Mouse (Mus musculus) cerebellum, adult (tissue): ENCODE results near the gene Dnah2.

Source experiments
- ATAC-seq: cut with Nextera tagmentation; 2 replicates; pipeline ENCODE4 v1.9.2; 2017; ENCODE audit warnings: mild to moderate bottlenecking, moderate library complexity, mixed read lengths; ENCODE audit not compliant: insufficient number of reproducible peaks, low FRiP score, low TSS enrichment

Gene Dnah2

DNA sequence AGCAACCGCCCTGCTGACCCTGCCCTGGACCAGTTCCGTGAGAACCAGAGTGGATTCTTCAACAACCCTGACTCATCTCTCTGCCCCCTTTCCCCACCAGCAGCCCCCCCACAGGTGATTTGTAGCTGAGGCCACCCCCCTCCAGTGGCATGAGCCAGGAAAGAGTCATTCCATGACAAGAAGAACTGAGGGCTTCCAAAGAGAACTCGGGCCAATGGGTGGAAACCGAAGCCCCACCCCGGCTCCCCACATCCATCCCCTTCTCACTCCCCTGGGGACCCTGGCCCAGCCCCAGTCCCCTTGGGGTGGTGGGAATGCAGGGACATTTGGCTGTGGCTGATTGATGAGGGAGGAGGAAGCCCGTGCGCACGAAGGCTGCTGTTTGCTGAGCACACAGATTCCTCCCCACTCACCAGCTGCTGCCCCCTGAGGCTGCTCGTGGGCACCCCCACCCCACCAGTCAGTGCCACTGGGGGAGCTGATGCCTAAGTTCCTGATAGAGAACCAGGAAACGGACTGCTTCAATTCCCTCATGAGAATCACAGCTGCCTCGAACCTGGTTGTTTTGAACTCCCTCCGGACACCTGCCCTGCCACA, at the start of gene Dnah2:
Gene Dnah2 (minus strand): TSS at position 51 of the 597 bp plus-strand sequence.
- ATAC-seq = no peak

DNA sequence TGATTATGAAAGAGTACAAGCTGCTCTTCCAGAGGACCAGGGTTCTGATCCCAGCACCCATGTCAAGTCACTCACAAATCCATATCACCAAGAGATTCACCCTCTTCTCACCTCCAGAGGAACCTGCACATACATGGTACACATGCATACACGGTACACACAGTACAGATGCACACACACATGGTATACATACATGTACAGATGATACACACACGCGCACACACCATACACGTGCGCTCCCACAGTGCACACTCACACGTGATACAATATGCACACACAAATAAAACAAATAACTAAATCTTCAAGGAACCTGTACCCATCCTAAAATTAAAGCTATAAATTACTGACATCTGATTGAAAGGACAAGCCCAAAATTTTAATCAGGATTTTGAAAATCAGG, 45.9 kb upstream of the Dnah2 start:
- no peak for ATAC-seq

DNA sequence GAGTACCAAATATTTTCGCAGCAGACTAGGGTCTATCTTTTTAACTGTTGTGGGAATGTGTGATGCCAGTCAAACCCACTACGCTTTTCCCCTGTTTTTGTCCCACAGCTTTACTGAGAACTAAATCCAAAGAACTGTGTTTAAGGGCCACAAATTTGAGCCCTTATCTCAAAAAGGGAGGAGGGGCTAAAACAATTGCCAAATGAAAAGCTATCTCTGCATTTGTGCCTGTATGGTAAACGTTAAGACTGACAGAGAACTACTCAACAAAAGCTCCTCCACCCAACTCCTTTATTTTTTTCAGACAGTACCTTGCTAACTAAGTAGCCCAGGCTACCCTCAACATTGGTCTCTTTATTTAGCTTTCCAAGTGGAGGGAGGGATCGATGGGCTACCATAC, 43.9 kb upstream of the Dnah2 start:
- no peak for ATAC-seq

- ATAC-seq = peak; percentile 36; the same call in 1 of the 2 replicates
These were observed 43.2 kb upstream of the Dnah2 start for GRCm38 (mm10) chr11:69591899-69592637.

- ATAC-seq = no peak
These were observed 42.5 kb upstream of the Dnah2 start for GRCm38 (mm10) chr11:69591424-69591823.

DNA sequence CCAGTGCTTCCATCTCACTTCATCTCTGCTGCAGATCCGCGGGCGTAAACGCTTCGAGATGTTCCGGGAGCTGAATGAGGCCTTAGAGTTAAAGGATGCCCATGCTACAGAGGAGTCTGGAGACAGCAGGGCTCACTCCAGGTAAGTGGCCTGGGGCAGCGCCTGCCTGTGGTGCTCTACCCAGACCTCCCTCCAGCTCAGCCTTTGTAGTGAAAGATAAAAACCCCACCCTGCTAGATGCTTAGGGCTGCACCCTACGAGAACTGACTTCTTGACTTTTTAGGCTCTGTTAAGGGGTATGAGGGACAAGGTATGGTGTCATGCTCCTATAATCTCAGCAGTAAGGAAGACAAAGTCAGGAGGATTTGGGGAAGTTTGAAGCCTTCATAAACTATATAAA, 41.7 kb upstream of the Dnah2 start:
- ATAC-seq = no peak

DNA sequence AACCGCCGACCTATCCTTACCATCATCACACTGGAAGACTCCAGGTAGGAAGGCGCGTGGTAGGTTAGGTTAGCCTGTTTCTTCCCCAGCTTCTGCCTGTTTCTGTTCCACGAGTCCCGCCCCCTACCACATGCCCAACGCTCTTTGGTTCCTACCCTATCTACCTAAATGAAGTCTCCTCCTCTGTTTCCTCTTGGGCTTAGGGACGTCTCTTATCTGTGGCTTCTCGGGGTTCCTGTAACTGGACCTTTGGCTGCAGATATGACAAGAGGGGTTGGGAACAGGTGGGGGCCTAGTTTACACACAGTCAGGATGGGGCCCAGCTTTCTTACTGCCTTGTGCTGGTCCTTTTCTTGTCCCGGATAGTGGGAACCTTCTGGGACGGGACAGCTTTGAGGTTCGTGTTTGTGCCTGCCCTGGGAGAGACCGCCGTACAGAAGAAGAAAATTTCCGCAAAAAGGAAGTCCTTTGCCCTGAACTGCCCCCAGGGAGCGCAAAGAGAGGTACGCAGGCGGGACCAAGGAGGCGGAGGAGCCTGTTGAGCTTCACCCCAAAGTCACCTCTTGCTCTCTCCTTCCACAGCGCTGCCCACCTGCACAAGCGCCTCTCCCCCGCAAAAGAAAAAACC, 40.4 kb upstream of the Dnah2 start:
- no peak for ATAC-seq

GRCm38 (mm10) chr11:69585718-69586325, 36.9 kb upstream of the Dnah2 start:
- no peak for ATAC-seq

- ATAC-seq = no peak
These were observed 36.0 kb upstream of the Dnah2 start for GRCm38 (mm10) chr11:69584937-69585336.

- ATAC-seq = no peak
These were observed 35.1 kb upstream of the Dnah2 start for GRCm38 (mm10) chr11:69584008-69584407.

- ATAC-seq = no peak
These were observed 33.4 kb upstream of the Dnah2 start for GRCm38 (mm10) chr11:69582230-69582805.

- ATAC-seq = no peak
These were observed 32.9 kb upstream of the Dnah2 start for GRCm38 (mm10) chr11:69581814-69582213.

DNA sequence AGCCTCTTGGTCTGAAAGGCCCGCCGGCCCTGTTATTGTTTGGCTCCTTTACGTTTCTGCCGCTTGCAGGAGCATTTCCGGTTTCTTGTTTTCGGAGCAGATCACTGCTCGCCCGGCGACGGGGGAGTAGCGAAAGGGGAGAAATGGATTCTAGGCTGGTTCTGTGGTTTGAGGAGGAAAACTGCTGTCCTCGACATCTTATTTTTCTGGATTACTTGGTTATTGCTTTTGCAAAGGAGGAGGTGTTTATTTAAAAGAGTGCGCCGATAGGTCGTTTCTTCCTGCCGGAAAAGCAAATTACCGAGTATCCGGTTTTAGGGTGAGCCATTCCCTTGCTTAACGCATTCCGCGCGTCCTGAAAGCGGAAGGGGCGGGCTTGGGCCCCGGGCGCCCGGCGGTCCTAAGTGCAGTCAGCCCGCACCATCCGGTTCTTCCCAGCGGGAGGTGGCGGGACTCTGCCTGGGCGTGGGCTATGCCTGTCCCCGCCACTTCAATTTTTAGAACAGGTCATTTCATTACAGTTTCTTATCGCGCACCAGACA, 32.3 kb upstream of the Dnah2 start:
- ATAC-seq = peak; percentile 67; the same call in 1 of the 2 replicates

DNA sequence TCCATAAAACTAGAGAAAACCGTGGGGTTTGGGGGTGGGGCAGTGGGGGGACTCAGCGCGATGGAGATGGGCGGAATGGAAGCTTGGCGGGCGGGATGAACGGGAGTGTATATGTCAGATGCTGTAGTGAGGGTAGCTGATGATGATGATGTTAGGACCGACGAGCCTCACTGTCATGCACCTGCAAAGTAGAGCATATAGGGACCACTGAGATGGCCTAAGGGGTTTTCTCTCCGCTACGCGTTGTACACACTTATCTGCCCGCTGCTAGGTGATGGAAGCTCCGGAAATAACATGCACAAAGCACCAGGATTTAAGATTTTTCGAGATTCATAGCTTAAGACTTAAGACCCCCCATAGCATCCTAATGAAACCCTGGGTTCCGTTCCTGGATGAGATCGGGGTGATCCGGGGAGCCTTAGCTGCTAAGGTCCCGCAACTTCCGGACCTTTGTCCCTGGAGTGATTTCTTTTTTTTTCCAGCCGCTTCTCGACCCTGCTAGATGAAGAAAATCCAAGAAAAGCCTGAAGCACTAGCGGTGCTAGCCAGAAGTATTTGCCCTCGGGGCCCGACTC, 31.7 kb upstream of the Dnah2 start:
- no peak for ATAC-seq

DNA sequence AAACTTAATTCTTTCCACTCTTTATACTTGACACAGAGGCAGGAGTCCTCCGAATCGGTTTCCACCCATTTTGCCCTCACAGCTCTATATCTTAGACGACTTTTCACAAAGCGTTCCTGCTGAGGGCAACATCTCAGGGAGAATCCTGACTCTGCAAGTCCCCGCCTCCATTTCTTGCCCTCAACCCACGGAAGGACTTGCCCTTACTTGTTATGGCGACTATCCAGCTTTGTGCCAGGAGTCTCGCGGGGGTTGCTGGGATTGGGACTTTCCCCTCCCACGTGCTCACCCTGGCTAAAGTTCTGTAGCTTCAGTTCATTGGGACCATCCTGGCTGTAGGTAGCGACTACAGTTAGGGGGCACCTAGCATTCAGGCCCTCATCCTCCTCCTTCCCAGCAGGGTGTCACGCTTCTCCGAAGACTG, 31.2 kb upstream of the Dnah2 start, which contains the start of the genes Wrap53 and Trp53:
Gene Wrap53 (minus strand): TSS at position 165 of the 424 bp plus-strand sequence.
Gene Trp53 (plus strand): TSS at position 269 of the 424 bp plus-strand sequence.
- peak; percentile 45; the same call in 1 of the 2 replicates for ATAC-seq

DNA sequence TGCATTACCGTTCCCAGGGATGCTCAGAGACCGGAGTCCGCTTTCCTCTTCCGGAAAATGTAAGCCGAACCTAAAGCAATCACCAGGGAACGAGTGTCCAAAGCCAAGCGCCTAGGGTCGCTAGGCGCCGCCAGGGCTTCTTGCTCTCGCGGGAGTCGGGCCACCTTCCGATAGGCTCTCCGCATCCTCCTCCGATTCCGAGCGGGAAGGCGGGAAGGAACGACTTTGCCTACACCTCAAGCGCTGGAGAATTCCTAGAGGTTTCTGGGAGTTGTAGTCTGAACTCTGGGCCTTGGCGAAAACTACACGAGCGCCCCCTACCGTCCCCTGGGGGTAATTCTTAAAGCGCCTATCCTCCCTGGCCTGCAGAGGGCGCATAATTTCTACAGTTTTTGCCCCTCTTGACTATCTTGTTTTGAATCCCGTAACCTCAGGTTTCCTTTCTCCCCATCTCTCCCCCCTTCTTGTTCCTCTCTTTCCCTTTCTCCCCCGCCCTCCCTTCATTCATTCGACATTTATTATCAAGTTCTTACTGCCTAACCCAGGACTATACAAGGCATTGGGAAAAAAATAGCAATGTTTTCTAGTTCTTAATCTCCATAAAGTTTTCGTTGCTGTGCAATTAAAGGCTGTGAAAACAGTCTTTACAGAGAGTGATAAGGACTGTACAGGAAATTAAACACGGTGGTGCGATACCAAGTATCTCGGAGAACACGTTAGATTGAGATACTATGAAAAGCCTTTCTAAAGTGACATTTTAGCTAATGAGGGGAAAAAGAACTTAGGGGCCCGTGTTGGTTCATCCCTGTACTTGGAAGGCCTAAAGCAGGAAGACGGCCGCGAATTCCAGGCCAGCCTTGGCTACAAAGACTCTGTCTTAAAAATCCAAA, 30.5 kb upstream of the Dnah2 start:
- ATAC-seq = peak; percentile 87

DNA sequence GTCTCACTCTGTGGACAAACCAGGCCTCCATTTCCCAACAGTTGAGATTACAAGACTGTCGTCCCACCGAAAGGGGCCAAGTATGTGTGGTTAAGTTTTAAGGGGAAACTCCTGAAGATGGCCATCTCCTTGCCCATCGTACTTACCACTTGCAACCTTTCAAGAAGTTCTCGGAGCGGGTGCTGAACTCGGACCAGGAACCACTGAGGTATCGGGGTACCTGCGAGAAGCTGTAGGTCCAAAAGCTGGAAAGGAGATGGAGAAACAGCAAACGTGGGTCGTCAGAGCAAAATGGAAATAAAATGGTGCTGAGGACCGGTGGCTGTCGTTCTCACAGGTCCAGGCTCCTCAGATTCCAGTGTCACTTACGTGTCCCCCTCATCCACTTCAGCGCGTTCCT, 29.4 kb upstream of the Dnah2 start:
- no peak for ATAC-seq

GRCm38 (mm10) chr11:69576307-69576706, 27.4 kb upstream of the Dnah2 start:
- no peak for ATAC-seq

DNA sequence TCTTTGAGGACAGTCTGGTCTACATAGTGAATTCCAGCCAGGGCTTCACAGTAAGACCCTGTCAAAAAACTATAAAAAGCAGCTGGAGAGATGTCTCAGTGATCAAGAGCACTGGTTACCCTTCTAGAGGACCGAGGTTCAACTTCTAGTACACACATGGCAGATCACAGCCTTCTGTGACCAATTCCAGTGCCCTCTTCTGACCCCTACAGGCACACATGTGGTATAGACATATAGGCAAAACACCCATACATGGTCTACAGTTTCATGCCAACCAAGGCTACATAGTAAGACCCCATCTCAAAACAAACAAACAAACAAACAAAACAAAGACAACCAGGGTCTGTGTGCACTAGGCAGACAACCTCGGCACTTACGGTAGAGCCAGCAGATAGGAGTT, 26.3 kb upstream of the Dnah2 start:
- no peak for ATAC-seq
